Mouse (Mus musculus): Measurements from ENCODE around the gene Raver1.
A peak's percentile ranks its signal among the peaks of the same experiment; 100 is the strongest.
"Not testable (repeated sequence)": the region's sequence is repeated elsewhere in the genome, so short reads cannot be mapped to it uniquely, and the experiment has no call there.

Gene Raver1

DNA sequence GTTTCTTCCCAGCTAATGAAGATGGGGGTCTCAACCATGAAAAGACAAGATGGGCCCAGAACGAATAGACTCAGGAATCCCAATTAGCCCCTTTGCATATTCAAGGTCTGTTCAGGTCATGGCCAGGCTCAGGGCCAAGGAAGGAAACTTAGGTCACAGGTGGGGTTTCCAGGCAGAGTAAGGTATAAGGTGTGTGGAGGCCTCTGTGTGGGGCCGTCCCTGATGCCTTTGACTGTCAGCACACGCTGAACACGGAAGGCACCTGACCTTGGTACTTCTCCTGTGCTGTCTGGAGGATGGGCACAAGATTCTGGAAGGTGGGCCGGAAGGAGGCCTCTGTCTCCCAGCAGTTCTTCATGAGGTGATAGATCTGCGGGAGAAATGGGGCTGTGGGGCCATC, 13.0 kb upstream of the Raver1 start:
- no peak for DNase-seq

- no peak for DNase-seq
Measured at GRCm38 (mm10) chr9:21102076-21102475, 10.3 kb upstream of the Raver1 start.

GRCm38 (mm10) chr9:21100447-21101161, 8.8 kb upstream of the Raver1 start:
- DNase-seq = no peak

DNA sequence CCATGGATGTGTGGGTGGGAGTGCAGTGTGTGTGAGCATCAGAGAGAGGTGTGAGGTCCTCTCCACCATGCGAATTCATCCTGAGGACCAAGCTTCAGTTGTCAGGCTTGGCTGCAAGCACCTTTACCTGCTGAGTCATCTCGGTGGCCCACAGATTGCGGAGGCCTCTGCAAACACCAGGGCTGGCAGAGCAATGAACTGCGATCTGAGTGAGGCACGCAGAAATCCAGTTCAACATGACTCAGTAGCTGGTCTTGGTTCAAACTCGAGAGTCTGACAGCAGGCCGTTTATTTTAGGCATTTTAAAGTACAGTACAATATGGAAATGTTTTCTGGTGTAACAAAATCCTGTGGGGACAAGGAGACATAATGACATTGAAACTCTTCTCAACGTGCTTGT, 6.0 kb upstream of the Raver1 start:
- no peak for DNase-seq

DNA sequence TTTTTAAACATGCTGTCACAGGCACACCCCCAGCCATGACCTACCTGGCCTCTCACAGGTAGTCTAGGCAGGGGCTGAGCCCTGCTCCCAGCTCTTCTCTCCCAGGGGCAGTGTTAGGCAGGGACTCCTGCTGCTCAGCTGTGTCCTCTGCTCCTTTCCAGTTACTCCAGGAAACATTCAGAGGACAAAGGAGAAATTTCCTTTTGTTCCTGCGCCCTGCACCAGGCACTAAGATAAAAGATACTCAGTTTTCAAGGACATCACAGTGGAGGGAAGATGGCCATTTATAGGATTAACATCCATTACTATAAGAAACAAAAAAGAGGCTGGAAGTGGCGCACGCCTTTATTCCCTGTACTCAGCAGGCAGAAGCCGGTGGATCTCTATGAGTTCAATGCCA, 4.2 kb upstream of the Raver1 start:
- DNase-seq = no peak

GRCm38 (mm10) chr9:21093423-21093822, 1.6 kb upstream of the Raver1 start:
- DNase-seq = no peak

GRCm38 (mm10) chr9:21090972-21091706, 669 bp downstream of the Raver1 start:
- no peak for DNase-seq

GRCm38 (mm10) chr9:21090537-21090936, 1.3 kb downstream of the Raver1 start:
- no peak for DNase-seq

DNA sequence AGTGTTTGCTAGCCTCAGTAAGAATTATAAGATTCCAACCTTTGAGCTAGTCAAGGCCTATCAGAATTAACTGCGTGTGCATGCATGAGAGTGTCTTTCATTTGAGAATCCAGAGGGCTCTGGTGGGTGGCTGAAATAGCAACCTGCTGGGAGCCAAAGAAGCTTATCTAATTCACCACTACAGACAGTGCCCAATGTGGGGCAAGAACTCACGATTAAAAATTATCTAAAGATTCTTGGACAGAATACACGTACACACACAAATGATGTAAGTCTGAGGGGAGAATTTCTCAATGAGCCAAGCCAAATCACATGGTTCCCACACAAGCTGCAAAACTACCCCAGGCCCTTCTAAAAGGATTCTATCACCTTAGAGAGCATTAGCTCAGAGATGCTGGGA, 8.5 kb downstream of the Raver1 start:
- DNase-seq = no peak

- DNase-seq = peak in 1 of 2 experiments; percentile 15
Measured at GRCm38 (mm10) chr9:21081127-21081526, 10.7 kb downstream of the Raver1 start.

DNA sequence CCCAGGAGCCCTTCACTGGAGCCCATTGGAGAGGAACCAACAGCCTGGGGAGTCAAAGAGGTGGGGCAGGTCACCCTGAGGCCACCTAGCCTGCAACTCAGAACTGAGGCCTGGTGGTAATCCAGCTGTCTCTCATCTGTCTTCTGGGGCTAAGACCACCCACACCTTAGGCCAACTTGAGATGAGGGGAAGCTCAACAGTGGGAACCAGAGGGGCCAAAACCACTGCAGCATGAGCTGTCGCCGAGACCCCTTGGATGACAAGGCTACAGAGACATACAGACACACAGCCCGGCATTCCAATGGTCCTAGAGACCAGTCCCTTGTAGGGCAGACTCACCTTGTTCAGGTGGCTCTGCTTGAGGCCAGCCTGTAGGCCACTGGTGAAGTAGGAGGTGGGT, 16.2 kb downstream of the Raver1 start:
- DNase-seq = no peak

GRCm38 (mm10) chr9:21074173-21074572, 17.6 kb downstream of the Raver1 start:
- no peak for DNase-seq

- DNase-seq = peak; percentile 89 to 93
Measured at GRCm38 (mm10) chr9:21073044-21073840, 18.6 kb downstream of the Raver1 start, which contains the start of the genes Gm49373 and Fdx1l. Gene Gm49373 (minus strand): TSS chr9:21073096. Gene Fdx1l (minus strand): TSS chr9:21073614.

GRCm38 (mm10) chr9:21072641-21073040, 19.2 kb downstream of the Raver1 start:
- DNase-seq = no peak

DNA sequence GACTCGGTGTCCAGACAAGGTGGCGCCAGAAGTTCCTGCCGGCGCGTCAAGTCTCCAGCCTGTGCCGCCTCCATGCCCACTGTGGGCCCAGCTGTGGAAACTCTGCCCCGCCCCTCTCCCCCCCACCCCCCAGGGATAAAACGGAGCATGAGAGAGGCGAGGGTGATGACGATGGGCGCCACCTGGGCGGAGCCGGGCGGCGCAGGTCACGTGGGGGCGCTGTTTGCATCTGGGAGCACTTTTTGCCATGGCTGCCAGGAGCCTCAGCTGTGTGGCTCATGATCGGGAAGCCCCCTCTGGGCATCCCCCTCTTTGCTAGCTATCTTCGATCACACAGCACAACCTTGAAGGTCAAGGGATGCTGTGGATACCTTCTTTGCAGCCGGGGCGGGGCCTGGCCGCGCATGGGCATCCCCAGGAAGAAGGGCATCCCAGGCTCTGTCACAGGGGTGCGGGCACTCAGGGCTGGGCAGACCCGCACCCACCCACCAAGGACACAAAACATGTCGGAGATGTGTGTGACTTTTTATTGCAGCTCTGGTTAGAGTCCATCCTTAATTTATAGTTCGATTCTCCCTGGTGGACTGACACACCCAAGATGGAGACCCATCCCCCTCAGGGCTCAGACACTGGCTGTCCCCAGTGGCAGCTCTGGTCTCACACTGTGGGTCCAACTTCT, 24.7 kb downstream of the Raver1 start, which contains the start of gene Zglp1:
Zglp1 (minus strand) TSS at position 88 of the 679 bp plus-strand sequence.
- no peak for DNase-seq

GRCm38 (mm10) chr9:21062928-21063327, 28.9 kb downstream of the Raver1 start:
- no peak for DNase-seq

DNA sequence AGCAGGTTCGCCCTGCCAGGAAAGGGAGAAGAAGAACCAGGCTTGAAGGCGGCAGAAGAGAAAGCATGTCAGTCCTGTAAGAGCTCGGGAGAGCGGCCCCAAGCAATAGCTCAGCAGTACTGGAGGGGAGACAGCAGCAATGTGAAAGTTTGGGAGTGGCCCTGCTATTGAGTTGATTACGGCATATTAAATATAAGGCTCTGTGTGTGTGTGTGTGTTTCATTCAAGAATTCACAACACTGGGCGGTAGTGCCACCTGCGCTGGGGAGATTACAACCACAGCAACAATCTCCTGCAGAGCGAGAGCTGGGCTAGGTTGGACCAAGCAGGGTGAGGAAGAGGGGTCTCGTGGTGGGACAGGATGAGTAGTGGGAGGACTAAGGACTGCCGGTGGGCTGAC, 40.2 kb downstream of the Raver1 start:
- DNase-seq = no peak

GRCm38 (mm10) chr9:21045235-21045634, 46.6 kb downstream of the Raver1 start:
- DNase-seq = no peak

- not testable (repeated sequence) for DNase-seq
Measured at GRCm38 (mm10) chr9:21044785-21045184, 47.0 kb downstream of the Raver1 start.

DNA sequence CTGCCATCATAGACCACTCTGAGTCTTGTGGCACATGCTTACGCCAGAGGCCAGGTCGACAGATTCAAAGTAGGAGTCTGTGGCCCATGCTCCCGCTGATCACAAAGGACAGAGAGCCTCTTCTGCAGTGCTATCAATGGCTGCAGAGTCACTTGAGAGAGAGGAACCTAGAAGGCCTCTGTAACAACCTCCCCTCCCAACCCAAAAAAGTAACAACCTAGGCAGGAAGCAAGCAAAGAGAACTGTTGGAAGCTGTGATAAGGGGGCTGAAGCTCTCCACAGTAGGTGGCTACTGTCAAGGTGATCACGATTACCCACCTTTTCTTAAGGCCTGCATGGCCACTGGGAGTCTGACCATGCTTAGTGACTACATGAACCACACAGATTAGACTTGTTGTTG, 48.2 kb downstream of the Raver1 start:
- DNase-seq = no peak

DNA sequence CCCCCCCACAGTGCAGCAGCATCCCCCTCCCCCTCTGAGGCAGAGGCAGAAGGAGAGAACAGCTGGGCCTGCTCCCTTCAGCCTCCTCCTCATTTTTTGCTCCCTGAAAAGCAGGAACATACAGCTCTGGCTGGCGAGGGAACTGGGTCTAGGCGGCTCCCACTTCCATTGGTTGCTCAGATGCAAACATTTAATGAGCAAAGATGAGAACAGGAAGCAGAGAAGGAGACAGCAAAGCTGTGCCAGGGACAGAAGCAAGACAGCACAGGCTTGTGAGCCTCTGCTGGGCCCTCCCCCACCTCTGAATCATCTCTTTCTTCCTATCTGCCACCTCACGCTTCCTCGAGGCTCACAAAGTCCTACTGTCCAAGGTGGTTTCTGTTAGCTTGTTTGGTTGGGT, 50.5 kb downstream of the Raver1 start:
- DNase-seq = no peak

DNA sequence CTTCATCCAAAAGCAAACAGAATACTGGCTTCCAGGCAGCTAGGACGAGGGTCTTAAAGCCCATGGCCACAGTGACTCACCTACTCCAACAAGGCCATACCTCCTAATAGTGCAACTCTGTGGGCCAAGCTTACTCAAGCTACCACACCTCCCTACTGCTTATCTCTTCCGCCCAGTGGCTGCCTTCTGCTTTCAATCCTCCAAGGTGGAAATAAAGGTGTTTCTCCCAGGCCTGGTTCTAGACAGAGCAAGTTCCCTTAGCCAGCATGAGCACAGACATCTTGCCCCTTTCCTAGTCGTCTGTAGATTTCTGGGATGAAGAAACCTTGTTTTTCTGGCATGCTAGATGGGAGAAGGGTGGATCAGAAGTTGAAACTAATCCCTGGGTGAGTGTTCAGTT, 52.0 kb downstream of the Raver1 start:
- no peak for DNase-seq

GRCm38 (mm10) chr9:21037481-21037891, 54.3 kb downstream of the Raver1 start:
- DNase-seq = no peak
